Mouse (Mus musculus): ENCODE data around the gene Rgl3.

Rgl3 gene

GRCm38 (mm10) chr9:21989230-21990110, at the start of gene Rgl3:
Gene Rgl3, minus strand, starts transcription at chr9:21989446.
- DNase-seq = peak; percentile 77 to 83

- no peak for DNase-seq
Observed at GRCm38 (mm10) chr9:22037826-22038225, 48.6 kb upstream of the Rgl3 start.

GRCm38 (mm10) chr9:22035300-22036044, 46.2 kb upstream of the Rgl3 start:
- no peak for DNase-seq

- no peak for DNase-seq
Observed at GRCm38 (mm10) chr9:22030386-22030785, 41.1 kb upstream of the Rgl3 start.

- no peak for DNase-seq
Observed at GRCm38 (mm10) chr9:22028467-22028866, 39.2 kb upstream of the Rgl3 start.

GRCm38 (mm10) chr9:22024592-22024991, 35.3 kb upstream of the Rgl3 start:
- DNase-seq = no peak

GRCm38 (mm10) chr9:22017208-22017825, 28.1 kb upstream of the Rgl3 start:
- DNase-seq = no peak

- DNase-seq = no peak
Observed at GRCm38 (mm10) chr9:22016245-22016644, 27.0 kb upstream of the Rgl3 start.

GRCm38 (mm10) chr9:22012731-22013130, 23.5 kb upstream of the Rgl3 start:
- no peak for DNase-seq

- DNase-seq = no peak
Observed at GRCm38 (mm10) chr9:22011055-22011454, 21.8 kb upstream of the Rgl3 start.

- DNase-seq = no peak
Observed at GRCm38 (mm10) chr9:22004546-22004945, 15.3 kb upstream of the Rgl3 start.

GRCm38 (mm10) chr9:22003163-22003554, 13.9 kb upstream of the Rgl3 start:
- DNase-seq = no peak

- peak; percentile 100 for DNase-seq
Observed at GRCm38 (mm10) chr9:22002194-22003162, 13.2 kb upstream of the Rgl3 start, which contains the start of the genes Ccdc151 and Prkcsh. Gene Ccdc151, minus strand, starts transcription at chr9:22002634. Gene Prkcsh, plus strand, starts transcription at chr9:22002806.

- DNase-seq = no peak
Observed at GRCm38 (mm10) chr9:22001633-22002032, 12.4 kb upstream of the Rgl3 start.

GRCm38 (mm10) chr9:22000296-22000695, 11.1 kb upstream of the Rgl3 start:
- no peak for DNase-seq

- DNase-seq = no peak
Observed at GRCm38 (mm10) chr9:21996178-21996867, 7.1 kb upstream of the Rgl3 start.

- peak in 1 of 2 experiments; percentile 36 for DNase-seq
Observed at GRCm38 (mm10) chr9:21992227-21992626, 3.0 kb upstream of the Rgl3 start.

- DNase-seq = peak; percentile 77 to 86
Observed at GRCm38 (mm10) chr9:21988421-21989101, 685 bp downstream of the Rgl3 start.

GRCm38 (mm10) chr9:21987592-21988342, 1.5 kb downstream of the Rgl3 start:
- DNase-seq = peak in 1 of 2 experiments; percentile 18

GRCm38 (mm10) chr9:21983911-21984310, 5.3 kb downstream of the Rgl3 start:
- no peak for DNase-seq

Data from kidney, adult 8-10 months (tissue).